Mouse (Mus musculus) brain, embryonic 14.5 days (tissue): ENCODE data around the gene Shank1.

Experiments
- CTCF ChIP-seq: fragments of 200-500 bp; IDR thresholded peaks from 2 replicates; pipeline ENCODE4 v1.5.1; 2012; ENCODE audit warnings: inconsistent platforms, mild to moderate bottlenecking, moderate library complexity, borderline replicate concordance; ENCODE audit not compliant: insufficient read depth, insufficient read length; ENCODE audit errors: extremely low read depth
- POLR2A ChIP-seq: fragments of 200-500 bp; IDR thresholded peaks from 2 replicates; pipeline ENCODE4 v1.6.1; 2012; ENCODE audit warnings: mild to moderate bottlenecking, inconsistent platforms, borderline replicate concordance; ENCODE audit not compliant: poor library complexity, insufficient read depth, insufficient read length, severe bottlenecking; ENCODE audit errors: extremely low read depth

- no peak for TF ChIP-seq CTCF
- TF ChIP-seq POLR2A = no peak
Measured at GRCm38 (mm10) chr7:44343459-44344015, 33.5 kb downstream of the Shank1 start.
